Mouse (Mus musculus) CD8-positive naive resting alpha-beta T cell, adult 57 days (primary cell): ENCODE data around the gene Hist2h4. TPM values are rescaled to one million over a fixed set of nuclear protein-coding genes. Genes with fewer than 3 reads are reported as not detected.

Source experiments
- total RNA-seq: library from RNA; stranded (reverse); gene quantifications from one replicate; pipeline ENCODE4 v1.2.4, GENCODE M21; 2023

Hist2h4 gene
- 53.0 TPM for total RNA-seq

DNA sequence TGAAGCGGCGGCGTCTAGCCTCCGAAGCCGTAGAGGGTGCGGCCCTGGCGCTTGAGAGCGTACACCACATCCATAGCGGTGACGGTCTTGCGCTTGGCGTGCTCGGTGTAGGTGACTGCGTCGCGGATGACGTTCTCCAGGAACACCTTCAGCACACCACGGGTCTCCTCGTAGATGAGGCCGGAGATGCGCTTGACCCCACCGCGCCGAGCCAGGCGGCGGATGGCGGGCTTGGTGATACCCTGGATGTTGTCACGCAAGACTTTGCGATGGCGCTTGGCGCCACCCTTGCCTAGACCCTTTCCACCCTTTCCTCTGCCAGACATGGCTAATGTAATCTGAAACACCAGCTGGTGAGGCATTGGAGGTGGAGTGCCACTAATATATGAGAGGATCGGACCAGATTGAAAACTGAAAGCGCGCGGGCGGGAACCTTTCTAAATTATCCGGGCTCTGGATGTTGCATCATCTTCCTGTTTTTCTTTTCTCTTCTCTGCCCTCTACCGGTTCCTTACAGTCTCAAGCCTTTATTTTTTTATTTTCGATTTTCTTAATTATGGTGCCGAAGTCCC, at the start of gene Hist2h4:
TSS of gene Hist2h4 (minus strand) at position 333 of the 572 bp plus-strand sequence.

GRCm38 (mm10) chr3:96293787-96294186, 30.7 kb upstream of the Hist2h4 start, which contains the start of gene Fcgr1:
Fcgr1 (minus strand) TSS chr3:96293969.

DNA sequence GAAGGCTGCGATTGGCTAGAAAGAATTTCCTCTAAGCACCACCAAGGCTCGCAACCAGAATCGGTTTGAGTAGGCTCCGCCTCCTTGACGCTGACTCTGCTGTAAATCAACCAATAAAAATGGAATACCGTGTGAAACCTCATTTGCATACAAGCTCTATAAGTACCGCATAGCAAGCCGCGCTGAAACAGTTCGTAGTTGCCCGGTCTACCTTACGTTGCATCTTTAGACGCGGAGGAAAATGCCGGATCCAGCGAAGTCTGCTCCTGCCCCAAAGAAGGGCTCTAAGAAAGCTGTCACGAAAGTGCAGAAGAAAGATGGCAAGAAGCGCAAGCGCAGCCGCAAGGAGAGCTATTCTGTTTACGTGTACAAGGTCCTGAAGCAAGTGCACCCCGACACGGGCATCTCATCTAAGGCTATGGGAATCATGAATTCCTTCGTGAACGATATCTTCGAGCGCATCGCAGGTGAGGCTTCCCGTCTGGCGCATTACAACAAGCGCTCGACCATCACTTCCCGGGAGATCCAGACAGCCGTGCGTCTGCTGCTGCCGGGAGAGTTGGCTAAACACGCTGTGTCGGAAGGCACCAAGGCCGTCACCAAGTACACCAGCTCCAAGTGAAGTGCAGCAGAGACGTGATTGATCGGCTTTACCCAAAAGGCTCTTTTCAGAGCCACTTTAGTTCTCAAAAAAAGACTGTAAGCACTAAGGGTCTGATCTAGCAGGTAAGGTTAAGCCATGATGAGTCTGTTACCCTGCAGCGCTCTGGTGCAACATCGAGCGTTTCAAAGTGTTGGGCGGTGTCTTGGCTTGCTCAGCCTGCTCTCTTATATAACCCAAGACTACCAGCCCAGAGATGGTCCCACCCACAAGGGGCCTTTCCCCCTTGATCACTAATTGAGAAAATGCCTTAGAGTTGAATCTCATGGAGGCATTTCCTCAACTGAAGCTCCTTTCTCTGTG, 6.7 kb upstream of the Hist2h4 start, which contains the start of gene Hist2h2bb:
TSS of gene Hist2h2bb (plus strand) at position 242 of the 964 bp plus-strand sequence.

DNA sequence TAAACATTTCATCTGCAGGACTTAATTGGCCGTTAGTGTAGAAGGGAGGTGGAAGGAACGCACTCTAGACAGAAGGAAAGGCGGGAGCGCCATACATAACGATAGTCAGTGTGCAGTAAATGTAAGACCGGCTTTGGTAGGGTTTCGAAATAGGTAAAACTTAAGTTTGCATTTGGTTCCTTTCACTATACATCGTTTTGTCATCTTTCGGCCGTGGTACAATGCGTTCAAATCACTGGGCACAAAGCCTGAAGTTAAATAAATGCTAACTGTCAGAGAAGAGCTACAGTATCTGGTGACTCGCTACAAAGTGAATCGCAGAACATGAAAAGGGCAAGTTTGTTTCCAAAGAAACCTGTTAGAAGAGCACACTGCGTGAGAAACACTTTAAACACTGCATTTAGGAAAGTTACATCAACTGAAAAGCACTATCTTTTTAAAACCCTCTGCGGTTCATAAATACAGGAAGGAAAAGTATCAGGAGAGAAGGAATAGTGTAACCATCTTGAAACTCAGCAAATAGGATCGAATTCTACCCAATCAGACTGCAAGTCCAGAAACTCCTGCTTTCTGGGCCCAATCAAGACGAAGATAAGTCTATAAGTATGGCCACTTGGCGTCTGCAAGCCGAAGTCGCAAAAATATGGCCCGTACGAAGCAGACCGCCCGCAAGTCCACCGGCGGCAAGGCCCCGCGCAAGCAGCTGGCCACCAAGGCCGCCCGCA, 5.1 kb upstream of the Hist2h4 start, which contains the start of gene Hist2h3b:
TSS of gene Hist2h3b (plus strand) at position 604 of the 725 bp plus-strand sequence.

DNA sequence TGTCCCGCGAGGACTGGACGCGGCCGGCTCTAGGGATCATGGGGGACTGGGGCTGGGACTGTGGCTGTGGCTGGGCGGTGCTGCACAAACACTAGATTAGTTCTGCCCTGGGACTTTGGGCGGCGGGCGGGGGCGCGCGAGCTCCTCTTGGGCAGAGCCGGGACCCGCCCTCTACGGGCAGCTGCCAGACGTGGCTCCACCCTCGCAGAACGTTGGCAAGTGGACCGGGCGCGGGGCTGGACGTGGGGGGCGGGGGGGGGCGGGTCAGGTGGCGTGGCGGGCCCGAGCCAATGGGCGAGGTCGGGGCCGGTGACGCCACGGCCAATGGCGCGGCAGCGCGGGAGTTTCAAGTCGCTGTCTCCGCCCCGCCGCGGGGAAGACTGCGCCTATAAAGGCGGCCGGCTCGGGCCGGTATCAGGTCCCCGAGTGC, 16.7 kb downstream of the Hist2h4 start, which contains the start of gene Hist2h3c1:
TSS of gene Hist2h3c1 (plus strand) at position 259 of the 430 bp plus-strand sequence.

GRCm38 (mm10) chr3:96245003-96245886, 17.9 kb downstream of the Hist2h4 start, which contains the start of gene Hist2h2aa1:
Hist2h2aa1 (plus strand) TSS chr3:96245497.

GRCm38 (mm10) chr3:96239949-96240798, 22.9 kb downstream of the Hist2h4 start, which contains the start of gene Hist2h2aa2:
Hist2h2aa2 (minus strand) TSS chr3:96240276.

DNA sequence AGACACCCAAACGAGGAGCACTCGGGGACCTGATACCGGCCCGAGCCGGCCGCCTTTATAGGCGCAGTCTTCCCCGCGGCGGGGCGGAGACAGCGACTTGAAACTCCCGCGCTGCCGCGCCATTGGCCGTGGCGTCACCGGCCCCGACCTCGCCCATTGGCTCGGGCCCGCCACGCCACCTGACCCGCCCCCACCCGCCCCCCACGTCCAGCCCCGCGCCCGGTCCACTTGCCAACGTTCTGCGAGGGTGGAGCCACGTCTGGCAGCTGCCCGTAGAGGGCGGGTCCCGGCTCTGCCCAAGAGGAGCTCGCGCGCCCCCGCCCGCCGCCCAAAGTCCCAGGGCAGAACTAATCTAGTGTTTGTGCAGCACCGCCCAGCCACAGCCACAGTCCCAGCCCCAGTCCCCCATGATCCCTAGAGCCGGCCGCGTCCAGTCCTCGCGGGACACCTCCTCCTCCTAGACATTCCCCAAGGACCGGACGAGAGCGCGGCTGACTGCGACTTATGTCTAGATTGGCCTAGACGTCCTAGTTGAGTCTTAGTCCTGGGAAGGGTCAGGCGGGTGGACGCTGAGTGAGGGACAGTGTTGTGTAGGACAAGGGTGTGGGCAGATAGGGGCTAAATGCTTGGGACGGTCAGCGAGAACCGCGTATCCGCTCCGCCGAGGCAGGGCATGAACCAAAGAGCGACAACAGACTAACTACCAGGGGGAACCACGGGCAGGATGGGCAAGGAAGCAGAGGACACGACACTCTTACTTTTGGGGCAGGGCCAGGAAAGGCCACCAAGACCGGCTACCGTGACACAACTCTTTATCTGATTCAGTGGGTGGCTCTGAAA, 23.9 kb downstream of the Hist2h4 start, which contains the start of gene Hist2h3c2:
TSS of gene Hist2h3c2 (minus strand) at position 174 of the 840 bp plus-strand sequence.

GRCm38 (mm10) chr3:96220765-96221639, 42.1 kb downstream of the Hist2h4 start, which contains the start of the genes Hist2h2ac and Hist2h2be:
Hist2h2ac (minus strand) TSS chr3:96220880.
Hist2h2be (plus strand) TSS chr3:96221119.

DNA sequence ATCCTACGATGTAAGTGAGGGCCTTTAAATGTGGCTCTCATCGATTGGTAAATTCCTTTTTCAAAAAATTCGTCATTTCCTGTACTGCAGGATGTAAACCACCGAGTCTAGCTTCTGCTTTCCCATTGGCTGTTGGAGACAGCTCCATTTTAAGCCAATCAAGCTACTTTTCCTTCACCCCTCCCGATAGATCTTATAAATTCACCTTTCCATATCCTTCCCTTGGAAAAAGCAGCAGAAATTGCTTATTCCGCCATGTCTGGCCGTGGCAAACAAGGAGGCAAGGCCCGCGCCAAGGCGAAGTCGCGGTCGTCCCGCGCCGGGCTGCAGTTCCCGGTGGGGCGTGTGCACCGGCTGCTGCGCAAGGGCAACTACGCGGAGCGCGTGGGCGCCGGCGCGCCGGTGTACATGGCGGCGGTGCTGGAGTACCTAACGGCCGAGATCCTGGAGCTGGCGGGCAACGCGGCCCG, 43.4 kb downstream of the Hist2h4 start, which contains the start of the genes Bola1 and Hist2h2ab:
TSS of gene Bola1 (minus strand) at position 49 of the 470 bp plus-strand sequence.
TSS of gene Hist2h2ab (plus strand) at position 205 of the 470 bp plus-strand sequence.

Other genes starting within 250 kb of the Hist2h4 start
- gene Vps45, start 204.8 kb downstream of the Hist2h4 start, total RNA-seq, result 12.4 TPM
- gene Otud7b, start 158.8 kb downstream of the Hist2h4 start, total RNA-seq, result 27.0 TPM
- gene Mtmr11, start 101.3 kb downstream of the Hist2h4 start, total RNA-seq, result 1.9 TPM
- gene Sf3b4, start 91.0 kb downstream of the Hist2h4 start, total RNA-seq, result 78.1 TPM
- 3.9 TPM for gene Sv2a, start 82.2 kb downstream of the Hist2h4 start, total RNA-seq
- gene Bola1, start 43.6 kb downstream of the Hist2h4 start, total RNA-seq, result 10.8 TPM
- 1.8 TPM for gene Hist2h2ab, start 43.4 kb downstream of the Hist2h4 start, total RNA-seq
- 48.7 TPM for gene Hist2h2ac, start 42.4 kb downstream of the Hist2h4 start, total RNA-seq
- 1.9 TPM for gene Hist2h2be, start 42.2 kb downstream of the Hist2h4 start, total RNA-seq
- 2.4 TPM for gene Hist2h3c2, start 24.2 kb downstream of the Hist2h4 start, total RNA-seq
- 338 TPM for gene Hist2h2aa2, start 23.0 kb downstream of the Hist2h4 start, total RNA-seq
- gene Hist2h2aa1, start 17.8 kb downstream of the Hist2h4 start, total RNA-seq, result 7.8 TPM
- not detected for gene Hist2h3c1, start 16.6 kb downstream of the Hist2h4 start, total RNA-seq
- gene Hist2h3b, start 5.3 kb upstream of the Hist2h4 start, total RNA-seq, result 64.4 TPM
- gene Hist2h2bb, start 6.4 kb upstream of the Hist2h4 start, total RNA-seq, result 149 TPM
- 0.24 TPM for gene Fcgr1, start 30.7 kb upstream of the Hist2h4 start, total RNA-seq
- not detected for gene BC107364, start 189.0 kb upstream of the Hist2h4 start, total RNA-seq